Mouse (Mus musculus) retina, postnatal 7 days (tissue): ENCODE measurements around the gene Numbl.

Experiments used
- DNase-seq: peaks from one replicate; pipeline ENCODE4 v3.0.0-alpha.2; 2012; ENCODE audit warnings: low read depth, low spot score

Numbl gene

DNA sequence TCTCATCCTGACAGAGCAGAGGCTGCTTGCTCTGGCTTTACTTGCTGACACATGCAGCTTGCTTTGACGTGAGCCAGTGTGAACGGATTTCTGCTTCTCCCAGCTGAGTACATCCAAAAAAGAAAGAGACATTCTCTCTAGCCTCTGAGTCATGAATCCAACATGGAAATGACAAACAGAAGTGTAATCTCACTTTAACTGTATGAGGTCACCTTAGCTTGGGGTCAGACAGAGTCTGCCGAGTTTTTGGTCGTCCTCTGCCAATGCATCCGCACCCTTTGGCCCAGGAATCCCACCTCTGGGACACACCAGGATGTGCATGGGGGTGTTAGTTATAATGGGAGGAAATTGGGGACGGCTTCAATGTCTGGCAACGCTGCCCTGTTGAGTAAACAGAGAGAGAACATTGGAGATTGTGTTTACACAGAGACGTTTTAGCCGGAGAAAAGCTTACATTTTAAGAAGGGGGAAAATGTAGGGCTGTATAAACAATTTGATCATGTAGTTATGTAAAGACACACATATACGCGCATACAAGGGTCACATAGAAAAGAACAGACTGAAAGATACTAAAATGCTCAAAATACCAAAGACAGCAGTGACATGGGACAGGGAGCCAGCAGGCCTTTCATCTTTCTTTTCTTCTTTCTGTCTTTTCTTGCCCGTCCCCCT lies 33.7 kb downstream of the Numbl start:
- DNase-seq, result no peak

DNA sequence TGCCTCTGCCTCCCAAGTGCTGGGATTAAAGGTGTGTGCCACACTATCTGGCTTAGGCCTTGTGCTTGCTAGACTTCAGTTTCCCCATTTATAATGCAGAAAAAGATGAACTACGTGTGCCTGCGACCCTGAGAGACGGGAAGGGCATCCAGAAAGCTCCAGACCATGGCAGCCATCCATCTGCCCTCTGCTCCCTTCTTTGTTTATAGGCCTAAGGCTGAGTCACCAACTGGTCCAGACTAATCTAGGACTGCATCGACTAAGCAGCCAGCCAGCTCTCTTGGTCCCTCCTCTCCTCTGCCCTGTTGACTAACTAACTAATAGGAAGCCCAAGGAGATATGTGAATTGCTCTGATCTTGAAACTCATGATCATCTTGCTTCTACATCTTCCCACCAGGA lies 37.7 kb downstream of the Numbl start:
- DNase-seq, result no peak

DNA sequence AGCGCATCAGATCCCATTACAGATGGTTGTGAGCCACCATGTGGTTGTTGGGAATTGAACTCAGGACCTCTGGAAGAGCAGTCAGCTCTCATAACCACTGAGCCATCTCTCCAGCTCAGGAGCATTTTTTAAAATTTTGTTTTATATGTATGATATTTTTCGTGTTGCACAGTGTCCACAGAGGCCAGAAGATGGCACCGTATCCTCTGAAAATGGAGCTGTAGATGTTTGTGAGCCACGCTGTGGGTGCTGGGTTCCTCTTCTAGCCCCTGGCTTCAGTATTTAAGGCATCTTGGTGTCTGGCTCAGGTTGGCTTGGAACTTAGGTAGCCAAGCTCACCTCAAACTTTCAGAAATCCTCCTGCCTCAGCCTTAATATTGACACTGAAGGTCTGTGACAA lies 38.3 kb downstream of the Numbl start:
- DNase-seq, result no peak

DNA sequence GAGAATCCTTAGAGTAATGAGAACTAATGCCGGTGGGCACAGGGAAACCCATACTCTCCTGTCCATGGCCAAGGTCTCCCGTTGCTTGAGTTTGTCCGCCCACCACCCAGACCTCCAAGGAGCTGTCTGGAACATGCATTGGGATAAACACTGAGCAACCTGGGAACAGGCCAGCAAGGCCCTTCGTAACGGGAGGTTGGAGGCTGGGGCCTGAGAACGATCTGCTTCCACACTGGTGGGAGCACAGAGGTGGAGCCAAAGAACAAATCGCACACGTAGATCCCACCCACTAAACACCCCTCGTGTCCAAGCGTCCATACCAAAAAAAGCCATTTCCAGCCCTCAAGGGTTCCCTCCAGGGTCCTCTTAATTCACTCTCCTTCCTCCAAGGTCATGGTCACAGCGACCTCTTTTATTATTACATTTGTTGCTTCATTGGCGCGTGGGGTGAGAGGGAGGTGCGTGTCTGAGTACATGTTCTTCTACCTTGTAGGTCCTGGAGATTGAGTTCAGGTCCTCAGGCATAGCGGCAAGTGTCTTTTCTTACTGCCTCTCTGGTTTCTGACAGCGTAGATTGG lies 39.9 kb downstream of the Numbl start:
- DNase-seq, result no peak

DNA sequence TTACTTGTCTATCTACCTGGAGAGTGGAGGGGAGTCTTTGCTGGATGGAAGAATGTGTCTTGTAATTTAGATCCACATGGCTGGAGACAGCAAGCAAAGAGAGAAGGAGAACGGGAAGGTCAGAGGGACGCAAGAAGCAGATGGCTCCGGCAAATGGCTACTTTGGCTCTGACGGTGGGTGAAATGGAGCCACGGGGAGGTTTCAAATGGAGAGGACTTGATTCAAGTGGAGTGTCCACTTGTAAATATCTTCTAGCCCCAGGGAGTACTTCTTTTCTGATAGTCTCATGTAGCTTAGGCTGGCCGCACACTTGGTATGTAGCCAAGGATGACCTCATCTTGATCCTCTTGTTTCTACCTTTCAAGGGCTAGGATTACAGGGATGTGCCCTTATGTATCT lies 40.6 kb downstream of the Numbl start:
- DNase-seq, result no peak

DNA sequence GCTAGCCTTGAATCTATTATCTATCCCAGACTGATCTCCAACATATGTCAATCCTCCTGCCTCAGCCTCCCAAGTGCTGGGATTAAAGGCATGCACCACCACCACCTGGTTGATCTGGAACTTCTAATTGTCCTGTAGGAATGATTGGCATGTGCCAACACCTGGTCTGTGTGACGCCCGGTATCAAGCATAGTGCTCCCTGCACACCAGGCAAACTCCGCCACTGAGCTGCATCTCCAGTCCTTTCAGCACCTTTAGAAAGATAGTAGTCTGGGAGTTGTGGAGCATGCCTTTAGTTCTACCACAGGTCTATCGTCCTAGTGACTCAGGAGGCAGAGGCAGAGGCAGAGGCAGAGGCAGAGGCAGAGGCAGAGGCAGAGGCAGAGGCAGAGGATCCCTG lies 42.1 kb downstream of the Numbl start:
- no peak for DNase-seq

DNA sequence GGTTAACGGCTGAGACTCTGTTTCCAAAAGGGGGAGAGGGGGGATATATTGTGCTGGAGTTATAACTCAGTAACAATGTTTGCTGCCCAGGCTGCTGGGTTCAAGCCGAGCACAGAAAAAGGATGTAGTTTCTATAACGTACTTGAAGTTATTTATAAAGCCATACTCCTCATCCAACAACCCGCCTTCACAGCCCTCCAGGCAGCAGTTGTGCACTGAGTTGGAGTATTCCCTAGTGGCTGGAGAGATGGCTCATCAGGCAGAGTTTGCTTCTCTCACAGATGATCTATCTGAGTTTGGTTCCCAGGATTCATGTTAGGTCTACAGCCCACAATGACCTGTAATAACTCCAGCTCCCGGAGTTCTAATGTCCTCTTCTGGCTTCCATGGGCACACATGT lies 42.6 kb downstream of the Numbl start:
- no peak for DNase-seq

DNA sequence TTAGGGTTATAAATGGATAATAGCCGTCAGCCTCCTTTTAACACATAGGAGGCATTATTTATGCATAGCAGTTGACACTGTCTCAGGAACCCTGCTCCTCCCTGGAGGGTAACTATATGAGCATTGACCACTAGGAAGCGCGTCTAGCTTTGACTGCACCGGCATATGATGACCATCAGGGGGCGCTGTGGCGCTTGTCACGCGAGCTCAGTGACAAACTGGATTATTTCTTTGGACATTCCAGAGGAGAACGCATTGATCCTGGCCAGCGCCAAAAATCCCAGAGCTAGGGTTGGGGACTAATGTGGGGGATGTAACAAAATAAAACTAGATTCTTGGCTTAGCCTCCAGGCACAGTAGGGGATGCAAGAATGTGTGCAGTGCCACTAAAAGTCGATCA lies 43.9 kb downstream of the Numbl start:
- DNase-seq, result peak; percentile 78

DNA sequence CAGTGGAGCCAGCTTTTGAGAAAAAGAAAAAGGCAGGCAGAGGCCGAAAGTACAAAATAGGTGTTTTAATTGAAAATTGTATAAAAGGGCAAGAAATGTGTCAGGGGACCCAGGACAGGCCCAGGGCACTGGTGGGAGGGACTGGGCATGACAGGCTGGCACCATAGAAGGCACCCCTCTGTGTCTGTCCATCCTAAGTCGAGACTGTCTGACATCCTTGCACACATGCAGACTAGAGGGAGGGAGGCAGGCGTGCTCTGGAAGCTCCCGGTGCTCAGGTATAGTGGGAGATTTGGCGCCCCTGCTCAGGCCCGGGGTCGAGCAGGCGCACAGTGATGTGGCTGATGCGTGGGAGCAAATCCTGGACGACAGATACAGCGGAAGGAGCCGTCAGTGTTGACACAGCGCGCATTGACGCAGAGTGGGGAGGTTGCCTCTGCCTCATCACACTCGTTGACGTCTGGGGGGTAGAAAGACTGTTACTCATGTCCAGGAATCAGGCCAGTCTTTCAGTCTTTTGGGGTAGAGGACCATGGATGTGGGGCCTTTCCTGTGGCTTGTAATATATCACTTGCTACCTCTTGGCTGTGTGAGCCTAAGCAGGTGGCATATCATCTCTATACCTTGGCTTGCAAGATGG lies 47.0 kb downstream of the Numbl start:
- DNase-seq, result no peak

DNA sequence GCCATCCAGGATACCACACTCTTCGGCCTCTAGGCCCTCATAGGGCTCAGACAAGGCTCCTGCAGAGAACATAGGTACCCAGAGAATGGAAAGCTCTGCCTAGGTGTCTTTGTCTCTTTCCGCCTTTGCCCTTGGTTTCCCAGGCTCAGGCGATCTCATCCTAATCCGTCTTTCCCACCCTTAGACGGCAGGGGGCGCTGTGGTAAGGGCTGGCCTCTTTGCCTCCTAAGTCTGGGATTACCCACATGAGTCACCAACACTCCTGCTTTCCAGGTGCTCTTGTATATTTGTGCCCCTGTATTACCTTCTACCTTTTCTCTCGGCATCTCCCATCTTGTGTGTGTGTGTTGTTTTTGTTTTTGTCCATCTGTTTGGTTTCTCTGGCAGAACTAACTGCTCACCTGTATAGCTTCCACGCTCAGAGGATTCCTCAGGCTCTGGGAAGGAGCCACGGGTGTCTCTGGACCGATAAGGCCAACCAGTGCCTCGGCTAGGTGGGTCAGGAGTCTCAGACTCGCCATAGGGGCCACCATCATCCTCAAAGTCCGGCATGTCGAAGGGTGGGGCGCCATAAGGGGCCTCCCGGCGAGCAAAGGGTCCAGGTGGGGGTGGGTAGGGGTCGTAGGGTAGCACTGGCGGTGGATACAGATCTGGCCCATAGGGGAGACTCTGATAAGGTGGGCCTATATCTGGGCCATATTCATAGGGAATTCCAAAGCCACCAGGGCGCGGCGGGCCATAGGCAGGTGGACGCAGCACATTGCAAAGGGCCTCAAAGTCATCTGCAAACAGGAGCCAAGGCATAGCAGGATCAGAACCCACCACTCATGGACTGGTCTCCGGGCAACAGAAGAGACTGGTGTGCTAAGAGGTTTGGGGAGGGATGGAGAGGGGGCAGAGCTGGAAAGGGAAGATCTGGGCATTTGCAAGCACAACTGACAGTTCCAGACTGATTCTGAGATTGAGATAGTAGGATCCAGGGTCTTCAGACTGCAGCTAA lies 48.2 kb downstream of the Numbl start:
- DNase-seq, result no peak

DNA sequence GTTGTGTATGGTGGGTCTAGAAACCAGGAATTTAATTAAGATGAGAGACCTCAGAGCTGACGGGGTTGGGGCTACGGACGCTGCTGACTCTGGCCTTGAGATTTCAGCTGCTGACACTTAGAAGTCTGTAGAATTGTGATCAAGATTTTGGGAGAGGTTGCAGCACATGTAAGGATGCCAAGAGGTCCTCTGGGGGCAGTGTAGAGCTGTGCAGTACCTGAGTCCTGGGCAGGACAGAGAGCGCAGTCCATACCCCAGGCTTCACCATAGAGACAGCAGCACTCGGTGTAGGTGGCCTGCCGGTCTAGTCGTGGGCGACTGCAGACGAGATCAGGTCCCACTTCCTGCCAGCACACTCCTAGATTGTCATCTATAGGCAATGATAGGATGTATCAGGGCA lies 49.3 kb downstream of the Numbl start:
- DNase-seq, result no peak

DNA sequence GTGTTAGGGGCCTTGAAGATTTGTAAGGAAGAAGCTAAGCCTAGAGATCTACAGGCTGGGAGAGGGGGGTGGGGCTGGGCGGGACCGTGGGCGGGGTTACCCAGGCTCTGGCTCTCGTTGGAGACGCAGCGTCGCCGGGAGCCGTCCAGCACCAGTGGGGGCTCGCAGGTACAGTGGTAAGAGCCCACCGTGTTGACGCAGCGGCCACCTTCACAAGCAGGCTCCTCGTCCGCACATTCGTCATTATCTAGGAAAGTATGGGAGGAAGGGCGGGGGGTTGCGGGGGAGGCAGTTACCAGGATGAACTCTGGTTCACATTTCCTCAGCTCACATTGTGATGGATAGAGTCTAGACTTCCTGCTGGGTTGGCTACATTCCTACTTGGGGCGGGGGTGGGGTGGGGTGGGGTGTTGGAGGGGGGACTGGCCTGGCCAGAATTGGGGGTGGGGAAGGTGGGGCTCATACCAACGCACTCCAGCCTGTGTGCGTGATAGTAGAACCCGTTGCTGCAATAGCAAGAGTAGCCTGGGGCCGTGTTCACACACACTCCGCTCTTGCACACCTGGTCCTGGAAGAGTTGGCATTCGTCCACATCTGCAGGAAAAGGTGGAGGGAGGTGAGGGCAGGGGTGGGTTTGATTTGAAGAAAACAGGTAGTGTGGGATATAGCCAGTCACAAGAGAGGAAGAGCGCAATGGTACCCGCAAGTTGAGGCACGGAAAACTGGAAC lies 50.8 kb downstream of the Numbl start:
- DNase-seq, result no peak

DNA sequence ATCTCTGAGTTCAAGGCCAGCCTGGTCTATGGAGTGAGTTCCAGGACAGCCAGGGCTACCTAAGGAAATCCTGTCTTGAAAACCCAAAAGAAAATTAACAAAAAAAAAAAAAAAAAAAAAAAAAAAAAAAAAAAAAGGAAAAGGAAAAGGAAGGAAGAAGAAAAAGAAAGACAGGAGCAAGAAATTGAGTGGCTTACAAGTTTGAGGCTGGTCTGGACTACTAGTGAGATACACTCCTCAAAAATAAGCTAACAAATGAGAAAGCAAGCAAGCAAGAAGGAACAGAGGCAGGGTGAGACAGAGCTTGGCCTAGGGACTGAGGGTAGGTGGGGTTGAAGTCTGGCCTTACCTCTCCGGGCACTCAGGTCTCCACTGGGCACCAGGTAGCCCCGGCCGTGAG lies 51.6 kb downstream of the Numbl start:
- DNase-seq, result no peak

DNA sequence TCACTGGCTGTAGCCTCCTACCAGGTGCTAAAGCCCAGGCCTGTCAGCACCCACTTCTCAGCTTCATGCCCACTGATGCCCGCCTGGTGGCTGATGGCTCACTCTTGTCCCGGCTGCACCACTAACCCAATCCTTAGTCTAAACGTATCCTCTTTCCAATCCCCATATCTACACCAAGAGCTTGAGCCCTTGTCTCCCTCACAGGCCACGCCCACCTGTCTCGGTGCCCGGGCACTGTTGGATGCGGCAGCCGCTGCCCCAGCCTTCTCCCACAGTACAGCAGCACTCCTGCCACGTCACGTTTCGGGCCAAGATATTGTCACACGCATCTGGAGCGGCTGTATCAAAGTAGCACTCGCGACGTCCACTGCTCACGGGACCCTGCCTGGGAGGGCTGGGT lies 52.1 kb downstream of the Numbl start:
- no peak for DNase-seq

DNA sequence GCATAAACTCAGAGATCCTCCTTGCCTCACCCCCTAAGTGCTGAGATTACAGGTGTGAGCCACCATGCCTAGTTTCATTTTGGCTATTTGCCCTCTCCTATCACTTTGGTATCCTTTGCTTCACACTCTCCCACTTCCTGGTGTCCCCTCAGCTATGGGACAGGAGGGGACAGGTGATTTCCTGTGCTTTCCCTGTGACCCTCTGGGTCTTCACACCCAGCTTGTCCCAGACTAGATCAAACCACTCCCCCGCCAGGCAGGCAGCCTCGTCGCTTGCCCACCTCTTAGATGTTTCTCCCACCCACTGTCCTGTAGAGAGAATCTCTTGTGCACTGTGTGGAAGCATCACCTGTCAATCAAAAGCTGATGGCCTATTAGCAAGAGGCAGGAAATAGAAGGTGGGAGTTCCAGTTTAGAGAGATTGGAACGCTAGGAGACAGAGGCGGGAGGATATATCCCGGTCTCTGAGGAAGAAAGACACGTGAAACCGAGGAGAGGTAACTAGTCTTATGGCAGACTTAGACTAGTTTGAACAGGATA lies 52.8 kb downstream of the Numbl start:
- no peak for DNase-seq

DNA sequence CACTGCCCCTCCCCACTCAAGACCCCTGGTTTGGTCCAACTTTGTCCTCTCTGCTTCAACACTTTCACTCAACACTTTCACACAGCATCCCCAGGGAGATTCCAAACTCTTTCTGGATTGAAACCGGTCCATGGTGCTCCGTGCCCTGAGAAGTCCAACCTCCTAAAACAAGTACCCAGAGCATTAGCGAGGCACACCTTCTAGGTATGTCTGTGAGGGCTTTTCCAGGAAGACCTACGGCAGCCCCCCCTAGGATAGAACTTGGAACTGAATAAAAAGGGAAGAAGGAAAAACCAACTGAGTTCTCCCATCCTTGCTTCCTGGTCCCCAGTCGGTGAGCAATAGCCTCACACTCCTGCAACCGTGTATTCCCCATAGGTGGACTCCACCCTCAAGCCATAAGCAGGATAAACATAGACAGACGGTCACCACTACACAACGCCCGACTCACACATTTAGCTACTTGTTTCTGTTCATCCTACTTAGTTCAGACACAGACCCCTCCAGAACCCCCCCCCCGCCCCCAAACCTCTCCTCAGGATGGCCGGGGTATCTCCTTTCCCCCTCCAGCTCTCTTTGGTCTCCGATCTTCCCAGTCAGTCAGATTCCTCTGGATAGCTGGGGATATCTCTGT lies 53.5 kb downstream of the Numbl start:
- DNase-seq, result no peak

DNA sequence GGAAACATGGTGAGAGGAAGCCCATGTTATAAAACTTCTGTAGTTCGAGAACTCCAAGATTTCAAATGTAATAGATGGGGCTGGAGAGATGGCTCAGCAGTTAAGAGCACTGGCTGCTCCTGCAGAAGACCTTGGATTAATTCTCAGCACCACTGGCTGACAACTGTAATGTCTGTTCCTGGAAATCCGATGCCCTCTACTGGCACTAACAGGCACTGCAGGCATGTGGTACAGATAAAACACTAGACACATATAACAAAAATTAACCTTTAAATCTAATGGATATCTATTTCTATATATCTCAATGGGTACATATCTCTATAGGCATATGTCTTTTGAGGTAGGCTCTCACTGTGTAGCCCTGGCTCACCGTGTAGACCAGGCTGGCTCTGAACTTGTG lies 56.2 kb downstream of the Numbl start:
- no peak for DNase-seq

DNA sequence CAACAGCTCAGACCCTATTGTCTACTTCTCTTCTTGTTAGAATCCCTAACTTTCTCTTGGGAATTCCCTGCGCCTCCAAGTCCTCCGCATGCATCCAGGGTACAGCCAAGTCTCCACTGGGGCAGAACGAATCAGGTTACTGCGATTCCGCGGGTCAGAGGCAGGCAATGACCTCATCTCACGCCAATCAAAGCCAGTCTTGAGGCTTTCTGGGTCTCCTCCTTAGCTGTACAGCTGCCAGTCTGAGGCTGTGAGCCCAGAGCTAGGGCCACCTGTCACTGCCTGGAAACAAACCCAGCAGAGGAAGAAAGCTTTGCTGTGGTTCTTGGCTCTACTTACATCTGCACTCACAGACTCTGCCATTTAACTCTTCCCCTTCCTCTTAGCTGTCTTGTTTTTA lies 57.7 kb downstream of the Numbl start:
- DNase-seq, result no peak

DNA sequence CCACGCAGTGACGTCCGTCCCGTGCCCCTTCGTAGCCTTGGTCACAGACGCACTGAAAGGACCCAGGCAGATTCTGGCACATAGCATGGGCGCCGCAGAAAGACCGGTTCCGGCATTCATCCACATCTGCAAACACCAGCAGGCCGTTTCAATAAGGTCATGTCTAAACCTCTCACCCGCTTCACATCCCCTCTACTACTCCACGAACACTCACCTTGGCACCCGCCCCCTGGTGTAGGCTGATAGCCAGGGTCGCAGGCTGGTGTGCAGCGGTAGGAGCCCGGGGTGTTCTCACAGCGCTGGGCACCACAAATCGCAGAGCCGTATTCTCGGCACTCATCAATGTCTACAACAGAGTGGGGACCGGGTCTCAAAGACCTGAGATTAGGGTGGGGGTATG lies 61.2 kb downstream of the Numbl start:
- no peak for DNase-seq

DNA sequence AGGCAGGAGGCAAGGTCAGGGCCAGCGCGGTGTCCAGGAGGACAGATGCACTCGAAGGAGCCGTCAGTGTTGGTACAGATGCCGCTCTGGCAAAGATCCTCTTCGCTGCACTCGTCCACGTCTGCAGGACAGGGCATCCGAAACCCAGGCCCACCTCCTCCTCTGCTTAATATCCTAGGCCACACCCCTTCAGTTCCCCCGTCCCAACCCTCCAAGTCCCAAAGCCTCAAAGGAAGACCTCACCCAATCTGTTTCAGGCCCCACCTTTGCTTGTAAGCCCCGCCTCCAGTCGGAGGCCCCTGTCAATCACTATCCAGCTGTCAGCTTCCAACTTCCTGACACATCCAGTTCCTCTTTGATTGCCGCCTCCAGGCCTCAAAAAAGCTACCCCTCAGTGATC lies 64.1 kb downstream of the Numbl start:
- no peak for DNase-seq

DNA sequence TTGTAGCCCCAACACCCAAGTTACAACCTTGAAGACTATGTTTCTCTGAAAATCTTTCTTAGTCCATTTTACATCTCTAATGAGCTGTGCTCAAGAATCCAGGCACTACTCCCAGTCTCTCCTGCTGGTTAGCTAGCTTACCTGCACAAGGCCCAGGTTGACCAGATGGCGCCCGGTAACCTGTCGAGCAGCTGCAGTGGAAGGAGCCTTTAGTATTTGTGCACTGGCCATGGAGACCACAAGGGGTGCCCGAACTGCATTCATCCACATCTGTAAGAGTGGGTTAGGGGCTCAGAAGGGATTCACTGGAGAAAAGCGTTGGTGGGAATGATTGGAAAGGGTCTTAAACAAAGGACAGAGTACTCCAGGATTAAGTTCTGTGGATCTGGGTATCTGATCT lies 64.8 kb downstream of the Numbl start:
- no peak for DNase-seq
